Mouse (Mus musculus): ENCODE results near the gene Xrra1. TPM values are rescaled to one million over a fixed set of nuclear protein-coding genes. Genes with fewer than 3 reads are reported as not detected.
"Not testable (repeated sequence)": the region's sequence is repeated elsewhere in the genome, so short reads cannot be mapped to it uniquely, and the experiment has no call there.

Gene Xrra1
- 0.55 and 0.82 TPM in 2 replicates for polyA plus RNA-seq (2016; fragmentation: Nextera tagmentation; extraction: Ambion mirVana)

- H3K36me3 ChIP-seq: peaks cover 14% of the 10 kb centered on the region
- no peaks in the 10 kb centered on the region for H3K27me3 ChIP-seq
- ATAC-seq (ENCODE audit: low FRiP score, low read depth): peak; percentile 99
- H3K4me3 ChIP-seq: peak within 1 kb of the TSS; percentile 85
- H3K9ac ChIP-seq (replicated peaks): peak within 1 kb of the TSS; percentile 83
- under 1% methylated on average over 42 of the region's 42 CpGs for WGBS
- peak within 1 kb of the TSS; percentile 65 for H3K27ac ChIP-seq (replicated peaks)
- H3K9me3 ChIP-seq: no peaks in the 10 kb centered on the region
- peak within 1 kb of the TSS; percentile 78 for H3K4me2 ChIP-seq (replicated peaks)
- peaks cover 22% of the 10 kb centered on the region for H3K4me1 ChIP-seq
Measured at GRCm38 (mm10) chr7:99858813-99859585, at the start of gene Xrra1. Gene Xrra1, plus strand, starts transcription at chr7:99859116.

GRCm38 (mm10) chr7:99810814-99811213, 48.1 kb upstream of the Xrra1 start:
- no peaks in the 10 kb centered on the region for H3K4me1 ChIP-seq
- H3K27ac ChIP-seq (replicated peaks): no peak overlapping the region
- H3K4me3 ChIP-seq: no peak overlapping the region
- H3K36me3 ChIP-seq: peaks cover 5% of the 10 kb centered on the region; the same call in 1 of the 2 replicates
- WGBS: 95% methylated on average over 2 of the region's 2 CpGs
- no peak overlapping the region for H3K4me2 ChIP-seq (replicated peaks)
- H3K27me3 ChIP-seq: no peaks in the 10 kb centered on the region
- ATAC-seq (ENCODE audit: low FRiP score, low read depth): no peak
- no peaks in the 10 kb centered on the region for H3K9me3 ChIP-seq
- no peak overlapping the region for H3K9ac ChIP-seq (replicated peaks)

DNA sequence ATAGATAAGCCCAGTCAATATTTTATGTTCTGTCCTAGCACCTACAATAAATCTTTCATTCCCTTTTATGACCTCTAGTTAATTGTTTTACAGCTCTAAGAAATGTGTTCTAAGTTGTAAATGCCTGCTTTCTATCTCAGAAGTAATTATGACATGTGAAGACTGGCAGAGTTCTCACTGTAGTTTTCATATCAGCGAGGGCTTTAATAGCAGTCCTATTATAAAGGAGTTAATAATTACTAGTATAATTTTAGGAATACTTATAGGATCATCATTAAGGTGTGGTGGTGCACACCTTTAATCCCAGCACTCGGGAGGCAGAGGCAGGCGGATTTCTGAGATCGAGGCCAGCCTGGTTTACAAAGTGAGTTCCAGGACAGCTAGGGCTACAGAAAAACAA, 47.3 kb upstream of the Xrra1 start:
- ATAC-seq (ENCODE audit: low FRiP score, low read depth): no peak
- no peaks in the 10 kb centered on the region for H3K4me1 ChIP-seq
- H3K9ac ChIP-seq (replicated peaks): no peak overlapping the region
- H3K4me3 ChIP-seq: no peak overlapping the region
- no peaks in the 10 kb centered on the region for H3K9me3 ChIP-seq
- no peaks in the 10 kb centered on the region for H3K27me3 ChIP-seq
- no peak overlapping the region for H3K4me2 ChIP-seq (replicated peaks)
- no peak overlapping the region for H3K27ac ChIP-seq (replicated peaks)
- WGBS: 92% methylated on average over 4 of the region's 4 CpGs
- peaks cover 5% of the 10 kb centered on the region; the same call in 1 of the 2 replicates for H3K36me3 ChIP-seq

GRCm38 (mm10) chr7:99813394-99813793, 45.5 kb upstream of the Xrra1 start:
- no peak for ATAC-seq (ENCODE audit: low FRiP score, low read depth)
- H3K4me1 ChIP-seq: no peaks in the 10 kb centered on the region
- no peaks in the 10 kb centered on the region for H3K9me3 ChIP-seq
- peaks cover 5% of the 10 kb centered on the region; the same call in 1 of the 2 replicates for H3K36me3 ChIP-seq
- 90% methylated on average over 11 of the region's 11 CpGs for WGBS
- no peak overlapping the region for H3K4me2 ChIP-seq (replicated peaks)
- no peaks in the 10 kb centered on the region for H3K27me3 ChIP-seq
- H3K9ac ChIP-seq (replicated peaks): no peak overlapping the region
- no peak overlapping the region for H3K27ac ChIP-seq (replicated peaks)
- H3K4me3 ChIP-seq: no peak overlapping the region

DNA sequence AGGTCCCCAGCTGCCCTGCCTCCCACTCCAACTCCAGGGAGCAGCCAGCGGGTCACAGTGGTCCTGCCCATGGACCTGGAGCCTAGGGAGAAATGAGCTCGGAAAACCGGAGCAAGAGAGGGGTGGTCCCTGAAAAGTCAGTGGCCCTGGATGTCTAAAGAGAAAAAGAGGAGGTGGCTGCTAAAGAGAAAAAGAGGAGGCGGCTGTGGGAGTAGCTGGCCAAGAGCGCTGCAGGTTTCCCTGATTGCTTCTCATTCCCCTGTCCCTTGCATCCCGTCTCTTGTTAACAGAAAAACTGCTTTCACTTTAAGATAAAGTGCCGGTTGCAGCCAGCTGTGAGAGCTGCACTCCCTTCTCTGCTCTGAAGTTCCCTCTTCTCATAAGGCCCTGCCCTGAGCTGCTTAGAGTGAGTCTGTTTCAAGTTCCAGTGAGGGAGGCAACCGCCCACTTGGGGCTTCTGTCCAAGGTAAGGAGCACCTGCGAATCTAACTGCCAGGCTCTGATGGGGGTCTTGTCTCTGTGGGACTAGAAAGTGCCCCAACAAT, 40.7 kb upstream of the Xrra1 start:
- not testable (repeated sequence) for H3K27me3 ChIP-seq; H3K4me3 ChIP-seq; H3K4me1 ChIP-seq; H3K9me3 ChIP-seq; H3K27ac ChIP-seq (replicated peaks); H3K9ac ChIP-seq (replicated peaks); ATAC-seq (ENCODE audit: low FRiP score, low read depth); H3K36me3 ChIP-seq; H3K4me2 ChIP-seq (replicated peaks)
- WGBS: 28% methylated on average over 9 of the region's 9 CpGs

DNA sequence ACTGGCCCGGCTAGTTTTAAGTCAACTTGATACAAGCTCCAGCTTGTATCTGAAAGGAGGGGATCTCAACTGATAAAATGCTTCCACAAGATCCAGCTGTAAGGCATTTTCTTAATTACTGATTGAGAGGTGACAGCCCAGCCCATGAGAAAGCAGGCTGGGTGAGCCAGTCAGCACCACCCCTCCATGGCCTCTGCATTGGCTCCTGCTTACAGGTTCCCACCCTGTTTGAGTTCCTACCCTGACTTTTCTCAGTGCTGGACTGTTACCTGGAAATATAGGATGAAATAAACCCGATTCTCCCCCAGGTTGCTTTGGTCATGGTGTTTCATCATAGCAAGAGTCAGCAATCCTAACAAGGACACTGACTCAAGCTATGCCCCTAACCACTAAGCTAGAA, 37.0 kb upstream of the Xrra1 start:
- Histone ChIP-seq H3K36me3 (no peaks in the 10 kb centered on the region), H3K4me1 (no peaks in the 10 kb centered on the region), H3K9me3 (no peaks in the 10 kb centered on the region), H3K27me3 (no peaks in the 10 kb centered on the region; the same call in 1 of the 2 replicates), H3K9ac (replicated peaks) (no peak overlapping the region), H3K4me3 (no peak overlapping the region), H3K4me2 (replicated peaks) (no peak overlapping the region), H3K27ac (replicated peaks) (no peak overlapping the region)
- 91% methylated on average over 2 of the region's 2 CpGs for WGBS
- no peak for ATAC-seq (ENCODE audit: low FRiP score, low read depth)

DNA sequence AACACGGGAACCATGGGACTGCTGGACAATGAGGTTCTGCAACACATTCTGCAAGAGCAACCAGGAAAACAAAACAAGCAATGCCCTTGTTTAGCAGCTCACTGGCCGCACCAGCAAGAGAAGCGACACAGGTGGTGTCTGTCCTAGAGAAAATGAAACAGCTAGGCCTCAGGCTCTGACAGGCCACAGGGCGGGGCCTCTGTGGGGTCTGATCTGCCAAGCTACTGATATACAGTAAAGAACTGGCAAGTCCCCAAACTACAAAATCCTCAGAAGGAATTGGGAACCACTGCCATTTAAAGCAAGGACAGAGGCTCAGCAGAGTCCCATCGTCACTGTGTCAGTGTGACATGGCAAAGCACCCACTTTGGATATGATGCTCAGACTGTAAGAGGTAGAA, 36.5 kb upstream of the Xrra1 start:
- Histone ChIP-seq H3K4me2 (replicated peaks) (no peak overlapping the region), H3K9me3 (no peaks in the 10 kb centered on the region), H3K27me3 (no peaks in the 10 kb centered on the region; the same call in 1 of the 2 replicates), H3K36me3 (no peaks in the 10 kb centered on the region), H3K27ac (replicated peaks) (no peak overlapping the region), H3K4me3 (no peak overlapping the region), H3K4me1 (no peaks in the 10 kb centered on the region), H3K9ac (replicated peaks) (no peak overlapping the region)
- no peak for ATAC-seq (ENCODE audit: low FRiP score, low read depth)
- 90% methylated on average over 5 of the region's 5 CpGs for WGBS

DNA sequence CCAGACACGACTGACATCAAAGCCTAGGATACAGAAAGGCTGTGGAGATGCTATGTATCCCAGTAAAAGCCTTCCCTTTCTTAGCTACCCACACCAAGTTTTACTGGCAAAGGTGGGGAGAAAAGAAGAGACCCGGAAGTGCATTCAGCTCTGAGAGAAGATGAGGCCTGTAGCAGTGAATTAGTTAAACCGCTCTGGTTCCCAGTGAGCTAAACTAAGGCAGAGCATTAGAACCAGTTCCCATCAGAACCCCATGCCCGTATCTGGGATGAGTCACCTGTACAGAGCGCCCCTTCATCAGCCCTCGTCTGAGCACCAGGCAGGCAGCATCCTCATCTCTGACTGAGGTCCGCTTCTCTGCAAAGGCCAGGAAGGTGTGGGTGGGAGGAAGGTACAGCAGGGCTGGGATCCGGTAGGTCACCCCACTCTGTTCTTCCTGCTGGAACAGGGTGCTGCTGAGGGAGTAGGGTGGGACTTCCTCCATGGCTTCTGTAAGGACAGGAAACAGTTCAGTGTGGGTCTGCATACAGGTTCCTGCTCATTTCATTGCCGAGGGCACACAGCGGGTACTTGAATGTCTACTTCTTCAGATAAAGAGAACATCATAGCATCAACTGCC, 35.8 kb upstream of the Xrra1 start:
- Histone ChIP-seq H3K4me1 (peaks cover 5% of the 10 kb centered on the region; the same call in 1 of the 2 replicates), H3K27ac (replicated peaks) (no peak overlapping the region), H3K4me3 (no peak overlapping the region), H3K4me2 (replicated peaks) (no peak overlapping the region), H3K36me3 (no peaks in the 10 kb centered on the region), H3K9me3 (no peaks in the 10 kb centered on the region), H3K27me3 (no peaks in the 10 kb centered on the region; the same call in 1 of the 2 replicates), H3K9ac (replicated peaks) (no peak overlapping the region)
- no peak for ATAC-seq (ENCODE audit: low FRiP score, low read depth)
- 86% methylated on average over 10 of the region's 10 CpGs for WGBS

DNA sequence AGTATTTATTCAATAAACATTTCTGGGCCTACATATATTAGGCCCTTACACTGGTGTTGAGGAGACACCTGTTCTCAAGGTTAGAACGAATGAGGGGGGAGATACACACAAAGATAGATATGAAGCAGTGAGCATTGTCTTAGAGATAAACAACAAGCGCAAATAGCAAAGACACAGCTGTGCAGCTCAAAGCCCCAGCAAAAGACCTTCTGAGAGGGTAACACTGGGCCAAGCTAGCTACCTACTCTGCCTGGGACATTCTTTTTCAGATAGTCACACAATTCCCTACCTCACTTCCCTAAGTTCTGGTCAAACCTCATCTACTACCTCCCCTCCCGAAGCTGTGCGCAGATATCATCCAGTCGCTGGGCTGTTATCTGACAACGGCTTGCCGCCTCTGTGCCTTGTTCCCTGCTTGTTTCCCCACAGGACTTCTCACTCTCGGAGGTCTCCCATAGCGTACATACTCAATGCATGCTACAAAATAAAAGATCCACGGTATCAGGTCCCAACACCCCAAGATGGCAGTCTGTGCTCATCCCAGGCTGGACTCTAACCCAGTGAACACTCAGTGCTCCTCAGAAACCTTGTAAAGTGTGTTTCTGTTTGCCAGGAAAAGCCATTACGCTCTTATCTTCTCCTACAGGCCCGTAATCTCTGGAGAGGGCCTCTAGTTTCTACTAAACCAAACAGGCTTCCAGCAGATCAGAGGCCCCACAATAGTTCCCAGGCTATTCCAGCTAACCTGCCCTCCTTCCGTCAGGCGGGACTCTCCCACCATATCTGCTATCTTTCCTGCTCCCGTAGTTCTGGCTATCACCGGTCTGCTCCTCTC, 34.0 kb upstream of the Xrra1 start:
- Histone ChIP-seq H3K36me3 (no peaks in the 10 kb centered on the region), H3K9ac (replicated peaks) (no peak overlapping the region), H3K9me3 (no peaks in the 10 kb centered on the region), H3K27me3 (no peaks in the 10 kb centered on the region; the same call in 1 of the 2 replicates), H3K27ac (replicated peaks) (no peak overlapping the region), H3K4me2 (replicated peaks) (no peak overlapping the region), H3K4me3 (no peak overlapping the region), H3K4me1 (peaks cover 8% of the 10 kb centered on the region; the same call in 1 of the 2 replicates)
- 87% methylated on average over 16 of the region's 16 CpGs for WGBS
- ATAC-seq (ENCODE audit: low FRiP score, low read depth): no peak

GRCm38 (mm10) chr7:99825511-99825910, 33.4 kb upstream of the Xrra1 start:
- 89% methylated on average over 9 of the region's 9 CpGs for WGBS
- no peak for ATAC-seq (ENCODE audit: low FRiP score, low read depth)

GRCm38 (mm10) chr7:99826096-99826495, 32.8 kb upstream of the Xrra1 start:
- H3K27me3 ChIP-seq: no peaks in the 10 kb centered on the region; the same call in 1 of the 2 replicates
- no peaks in the 10 kb centered on the region for H3K36me3 ChIP-seq
- no peaks in the 10 kb centered on the region for H3K9me3 ChIP-seq
- H3K27ac ChIP-seq (replicated peaks): no peak overlapping the region
- H3K4me2 ChIP-seq (replicated peaks): no peak overlapping the region
- H3K4me1 ChIP-seq: peaks cover 8% of the 10 kb centered on the region; the same call in 1 of the 2 replicates
- H3K4me3 ChIP-seq: no peak overlapping the region
- no peak overlapping the region for H3K9ac ChIP-seq (replicated peaks)
- WGBS: 76% methylated on average over 6 of the region's 6 CpGs
- ATAC-seq (ENCODE audit: low FRiP score, low read depth): no peak

More at GRCm38 (mm10) chr7:99825511-99825910, 33.4 kb upstream of the Xrra1 start:
- no peaks in the 10 kb centered on the region for H3K9me3 ChIP-seq
- H3K4me3 ChIP-seq: no peak overlapping the region
- H3K27ac ChIP-seq (replicated peaks): no peak overlapping the region
- no peaks in the 10 kb centered on the region; the same call in 1 of the 2 replicates for H3K27me3 ChIP-seq
- H3K36me3 ChIP-seq: no peaks in the 10 kb centered on the region
- no peak overlapping the region for H3K9ac ChIP-seq (replicated peaks)
- peaks cover 8% of the 10 kb centered on the region; the same call in 1 of the 2 replicates for H3K4me1 ChIP-seq
- H3K4me2 ChIP-seq (replicated peaks): no peak overlapping the region

All from midbrain, embryonic 12.5 days (tissue).